Mouse (Mus musculus) heart, embryonic 16.5 days (tissue): ENCODE data around the gene Fezf1. TPM values are rescaled to one million over a fixed set of nuclear protein-coding genes. Genes with fewer than 3 reads are reported as not detected.

Experiments
- ATAC-seq: fragments of 200-750 bp; cut with Nextera tagmentation; replicated peaks from 2 replicates; pipeline ENCODE4 v1.8.0; 2017; ENCODE audit warnings: moderate number of reproducible peaks; ENCODE audit not compliant: insufficient read depth, low FRiP score; ENCODE audit errors: extremely low read depth
- H3K27ac ChIP-seq: fragments of 300-500 bp; sonication (generic); 2 replicates; pipeline ENCODE4 v1.5.1; 2014; ENCODE audit warnings: mild to moderate bottlenecking, low read length, control low read depth, moderate library complexity
- H3K27me3 ChIP-seq: fragments of 300-500 bp; sonication (generic); 2 replicates; pipeline ENCODE4 v1.6.1; 2014; ENCODE audit warnings: low read length, mixed read lengths; ENCODE audit not compliant: control insufficient read depth, insufficient read depth
- H3K36me3 ChIP-seq: fragments of 300-500 bp; sonication (generic); 2 replicates; pipeline ENCODE4 v1.6.1; 2014; ENCODE audit not compliant: control insufficient read depth, insufficient read depth
- H3K4me1 ChIP-seq: fragments of 300-500 bp; sonication (generic); 2 replicates; pipeline ENCODE4 v1.6.1; 2014; ENCODE audit warnings: low read length, mixed read lengths; ENCODE audit not compliant: control insufficient read depth, insufficient read depth
- H3K4me2 ChIP-seq: fragments of 300-500 bp; sonication (generic); 2 replicates; pipeline ENCODE4 v1.6.1; 2014; ENCODE audit warnings: low read depth, mild to moderate bottlenecking, control low read depth, low read length
- H3K4me3 ChIP-seq: fragments of 300-500 bp; sonication (generic); 2 replicates; pipeline ENCODE4 v1.5.1; 2014; ENCODE audit warnings: mild to moderate bottlenecking, control low read depth, low read length
- H3K9ac ChIP-seq: fragments of 300-500 bp; sonication (generic); 2 replicates; pipeline ENCODE4 v1.6.1; 2014; ENCODE audit warnings: low read length, control low read depth
- H3K9me3 ChIP-seq: fragments of 300-500 bp; sonication (generic); replicated peaks from 2 replicates; pipeline ENCODE4 v1.6.1; 2016; ENCODE audit warnings: low read length; ENCODE audit not compliant: control insufficient read depth
- WGBS: fragments of 180-500 bp; shearing (Covaris S2); extraction: QIAGEN DNeasy Blood & Tissue Kit; methylation state at CpG from one replicate; pipeline ENCODE4 v1.1.7; 2014; 5-methylcytosine and 5-hydroxymethylcytosine counted together
- polyA plus RNA-seq: library from polyadenylated mRNA; unstranded; fragments of >200 nt; fragmentation: Nextera tagmentation; extraction: Ambion mirVana; gene quantifications from 2 replicates; pipeline ENCODE4 v1.2.1, GENCODE M21; 2015

Gene Fezf1
- polyA plus RNA-seq = not detected in 2 replicates

DNA sequence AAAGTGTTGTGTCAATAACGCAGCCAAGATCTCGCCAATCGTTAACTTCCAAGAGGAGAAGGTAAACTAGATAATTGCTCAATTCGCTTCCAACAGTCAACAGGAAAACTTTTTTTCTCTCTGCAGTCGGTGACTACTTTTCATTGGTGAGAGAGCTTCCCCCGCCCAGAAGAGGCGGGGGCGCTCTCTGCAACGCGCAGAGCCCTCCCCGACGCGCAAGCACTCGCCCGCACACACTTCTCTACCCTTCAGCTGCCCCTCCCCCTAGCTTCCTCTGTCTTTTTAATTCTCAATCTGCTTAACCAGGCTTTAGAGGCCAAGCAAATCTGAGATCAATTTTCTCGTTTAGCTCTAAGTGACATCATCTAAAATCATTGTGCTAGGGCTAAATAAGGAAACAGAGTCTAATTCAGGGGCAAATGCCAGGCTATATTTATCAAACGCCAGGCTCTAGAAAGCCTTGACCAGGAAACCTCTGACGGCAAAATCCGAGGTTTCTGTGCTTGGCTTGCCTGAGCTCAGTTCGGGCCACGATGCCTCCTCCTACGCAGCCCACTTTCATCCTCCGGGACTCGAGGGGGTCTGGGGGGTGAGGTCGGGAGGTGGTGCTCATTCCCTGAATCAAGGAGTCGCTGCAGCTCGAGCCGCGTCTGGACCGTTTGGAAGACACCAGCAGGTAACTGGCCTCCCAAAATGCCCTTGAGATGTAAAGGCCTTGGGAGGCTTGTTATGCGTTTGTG, at the start of gene Fezf1:
Fezf1 (minus strand) TSS at position 50 of the 740 bp plus-strand sequence.
- peak within 1 kb of the TSS; percentile 52 for H3K4me3 ChIP-seq
- under 1% methylated on average over 31 of the region's 31 CpGs for WGBS
- H3K4me1 ChIP-seq = peaks cover 12% of the 10 kb centered on the region
- H3K36me3 ChIP-seq = no peaks in the 10 kb centered on the region
- H3K9ac ChIP-seq = no peak within 1 kb of the TSS
- H3K27me3 ChIP-seq = peaks cover 84% of the 10 kb centered on the region
- ATAC-seq = no peak
- H3K27ac ChIP-seq = no peak within 1 kb of the TSS
- peak within 1 kb of the TSS; percentile 69 for H3K4me2 ChIP-seq
- no peaks in the 10 kb centered on the region for H3K9me3 ChIP-seq

DNA sequence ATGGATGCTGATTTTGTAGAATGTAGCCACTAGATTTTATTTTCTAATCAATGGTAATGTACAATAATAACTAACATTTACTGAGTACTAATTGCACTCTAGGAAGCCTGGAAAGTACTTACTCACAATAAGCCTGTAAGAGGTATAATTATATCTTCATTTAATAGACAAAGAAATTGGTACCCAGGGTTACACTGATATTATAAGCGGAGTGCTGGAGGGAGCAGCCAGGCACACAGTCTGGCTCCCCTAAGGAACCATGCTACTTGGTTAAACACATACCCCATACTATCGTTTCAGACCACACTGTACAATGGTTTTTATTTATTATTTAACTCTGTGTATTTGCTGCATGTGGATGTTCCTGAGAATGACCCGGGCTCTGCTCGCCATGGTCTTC, 46.5 kb upstream of the Fezf1 start:
- Histone ChIP-seq H3K36me3 (no peaks in the 10 kb centered on the region), H3K4me3 (no peak overlapping the region), H3K4me2 (no peak overlapping the region), H3K27ac (no peak overlapping the region), H3K4me1 (no peaks in the 10 kb centered on the region), H3K9me3 (no peaks in the 10 kb centered on the region), H3K27me3 (no peaks in the 10 kb centered on the region), H3K9ac (no peak overlapping the region)
- 86% methylated on average over 4 of the region's 4 CpGs for WGBS
- no peak for ATAC-seq

- Histone ChIP-seq H3K4me3 (no peak overlapping the region), H3K9me3 (no peaks in the 10 kb centered on the region), H3K4me1 (no peaks in the 10 kb centered on the region), H3K27ac (no peak overlapping the region), H3K27me3 (no peaks in the 10 kb centered on the region), H3K9ac (no peak overlapping the region), H3K36me3 (no peaks in the 10 kb centered on the region), H3K4me2 (no peak overlapping the region)
- no peak for ATAC-seq
- 73% methylated on average over 4 of the region's 4 CpGs for WGBS
These were observed 40.6 kb upstream of the Fezf1 start for GRCm38 (mm10) chr6:23288752-23289151.

DNA sequence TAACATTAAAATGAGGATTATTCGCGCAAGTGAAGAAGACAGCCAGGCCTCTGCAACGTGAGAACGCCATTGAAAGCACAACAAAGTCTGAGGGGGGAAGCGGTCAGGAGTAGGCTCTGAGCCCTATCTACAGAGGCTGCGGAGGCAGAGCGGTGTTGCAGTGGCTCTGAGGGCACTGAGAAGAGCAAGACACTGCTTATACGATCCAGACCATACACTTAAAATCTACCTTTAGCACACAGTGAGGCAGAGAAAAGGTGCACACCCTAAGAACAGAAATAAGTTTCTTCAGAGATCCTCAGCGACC, 33.3 kb upstream of the Fezf1 start:
- Histone ChIP-seq H3K9ac (no peak overlapping the region), H3K9me3 (no peaks in the 10 kb centered on the region), H3K36me3 (no peaks in the 10 kb centered on the region), H3K4me1 (no peaks in the 10 kb centered on the region), H3K4me3 (no peak overlapping the region), H3K4me2 (no peak overlapping the region), H3K27ac (no peak overlapping the region), H3K27me3 (no peaks in the 10 kb centered on the region)
- ATAC-seq = no peak
- 47% methylated on average over 9 of the region's 9 CpGs for WGBS

GRCm38 (mm10) chr6:23280811-23281513, 32.8 kb upstream of the Fezf1 start:
- Histone ChIP-seq H3K9me3 (no peaks in the 10 kb centered on the region), H3K27me3 (no peaks in the 10 kb centered on the region), H3K4me1 (no peaks in the 10 kb centered on the region), H3K4me3 (no peak overlapping the region), H3K4me2 (no peak overlapping the region), H3K9ac (no peak overlapping the region), H3K36me3 (no peaks in the 10 kb centered on the region), H3K27ac (no peak overlapping the region)
- WGBS = 40% methylated on average over 15 of the region's 15 CpGs
- ATAC-seq = no peak

DNA sequence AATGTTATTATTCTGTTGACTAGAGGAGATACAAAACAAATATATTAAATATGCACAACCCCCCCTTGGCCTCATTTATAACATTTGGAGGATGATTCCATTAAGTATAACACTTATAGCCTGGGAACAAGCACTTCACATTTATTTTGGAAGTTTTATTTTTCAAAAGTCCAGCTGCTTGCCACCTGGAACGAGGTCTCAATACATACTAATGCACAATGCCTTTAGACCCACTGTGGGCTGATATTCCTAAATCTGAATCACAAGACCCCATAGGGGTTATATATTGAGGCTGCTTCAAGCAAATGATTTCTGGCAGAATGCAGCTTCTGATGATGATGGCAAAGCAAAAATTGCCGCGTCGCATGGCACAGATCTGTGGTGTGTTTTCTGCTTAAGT, 25.3 kb upstream of the Fezf1 start:
- H3K27me3 ChIP-seq = peaks cover 8% of the 10 kb centered on the region
- H3K9me3 ChIP-seq = no peaks in the 10 kb centered on the region
- no peak overlapping the region for H3K9ac ChIP-seq
- H3K4me1 ChIP-seq = no peaks in the 10 kb centered on the region
- WGBS = 78% methylated on average over 4 of the region's 4 CpGs
- no peak overlapping the region for H3K27ac ChIP-seq
- no peak for ATAC-seq
- no peaks in the 10 kb centered on the region for H3K36me3 ChIP-seq
- no peak overlapping the region for H3K4me2 ChIP-seq
- H3K4me3 ChIP-seq = no peak overlapping the region

- ATAC-seq = no peak
- Histone ChIP-seq H3K4me3 (no peak overlapping the region), H3K9me3 (no peaks in the 10 kb centered on the region), H3K4me1 (no peaks in the 10 kb centered on the region), H3K27me3 (peaks cover 8% of the 10 kb centered on the region), H3K27ac (no peak overlapping the region), H3K9ac (no peak overlapping the region), H3K36me3 (no peaks in the 10 kb centered on the region), H3K4me2 (no peak overlapping the region)
- 12% methylated on average over 11 of the region's 11 CpGs for WGBS
These were observed 24.8 kb upstream of the Fezf1 start for GRCm38 (mm10) chr6:23272979-23273378.

DNA sequence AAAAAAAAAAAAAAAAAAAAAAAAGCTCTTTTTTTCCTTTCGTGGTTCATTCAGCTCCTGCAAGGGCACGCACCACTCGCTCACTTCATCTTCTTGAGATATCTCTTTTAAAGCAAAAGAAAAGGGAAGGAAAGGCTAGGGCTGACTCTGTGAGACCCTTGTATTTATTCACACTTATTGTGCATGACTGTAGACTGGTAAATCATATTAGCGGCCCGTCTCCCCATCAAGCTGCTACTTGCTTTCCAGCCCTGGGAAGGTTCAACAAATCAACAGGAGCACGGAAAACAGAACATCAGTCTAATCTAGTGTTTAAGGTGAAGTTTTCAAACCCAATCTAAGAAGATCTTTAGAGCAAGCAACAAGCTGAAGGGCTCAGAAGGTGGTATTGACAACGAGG, 24.4 kb upstream of the Fezf1 start:
- Histone ChIP-seq H3K27ac (no peak overlapping the region), H3K9me3 (no peaks in the 10 kb centered on the region), H3K27me3 (peaks cover 9% of the 10 kb centered on the region), H3K4me2 (no peak overlapping the region), H3K9ac (no peak overlapping the region), H3K36me3 (no peaks in the 10 kb centered on the region), H3K4me3 (no peak overlapping the region), H3K4me1 (no peaks in the 10 kb centered on the region)
- 30% methylated on average over 7 of the region's 7 CpGs for WGBS
- no peak for ATAC-seq

GRCm38 (mm10) chr6:23260738-23261050, 12.5 kb upstream of the Fezf1 start:
- Histone ChIP-seq H3K9ac (no peak overlapping the region), H3K27me3 (peaks cover 61% of the 10 kb centered on the region), H3K9me3 (no peaks in the 10 kb centered on the region), H3K4me2 (peak overlapping the region; percentile 26; the same call in 1 of the 2 replicates), H3K36me3 (no peaks in the 10 kb centered on the region), H3K4me1 (peaks cover 5% of the 10 kb centered on the region; the same call in 1 of the 2 replicates), H3K27ac (no peak overlapping the region), H3K4me3 (peak overlapping the region; percentile 10; the same call in 1 of the 2 replicates)
- ATAC-seq = no peak
- WGBS = 4% methylated on average over 9 of the region's 9 CpGs
